In the genomic region with DNA sequence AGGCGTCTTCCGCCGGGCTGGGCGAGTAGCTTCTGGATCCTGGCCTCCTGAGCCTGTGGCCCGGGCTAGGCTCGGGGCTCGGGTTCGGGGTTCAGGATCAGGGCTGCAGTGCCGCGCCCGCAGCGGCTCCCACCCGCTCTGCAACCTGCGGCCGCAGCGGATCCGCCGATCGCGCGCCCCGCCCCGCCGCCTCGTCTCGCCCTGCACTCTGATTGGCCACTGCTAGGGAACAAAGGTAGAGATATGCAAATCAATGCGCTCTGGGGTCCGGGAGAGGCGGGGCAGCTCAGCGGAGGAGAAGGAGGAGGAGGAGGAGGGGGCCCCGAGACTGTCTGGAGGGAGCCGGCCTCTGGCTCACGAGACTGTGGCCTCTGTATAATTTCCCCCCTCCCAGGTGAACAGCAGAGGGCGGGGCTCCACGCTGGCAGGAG, we compare ENCODE assay signal across 8 mouse cellular contexts. TPM values are rescaled to one million over a fixed set of nuclear protein-coding genes. Genes with fewer than 3 reads are reported as not detected.
A peak's percentile ranks its signal among the peaks of the same experiment; 100 is the strongest.
DNase-seq lines count a peak whose midpoint lies in the region; ATAC-seq and TF ChIP-seq lines count a peak whose summit lies in the region.

Tspan13 (minus strand) TSS at position 153 of the 431 bp plus-strand sequence.

- peak within 1 kb of the TSS; percentile 99 for H3K9ac ChIP-seq in forebrain, postnatal 0 days
- H3K9ac ChIP-seq in neural tube, embryonic 14.5 days (replicated peaks; ENCODE audit: low read depth, low read length): peak within 1 kb of the TSS; percentile 100

- TF ChIP-seq CTCF in forebrain, postnatal 0 days (IDR thresholded peaks at IDR 0.05; ENCODE audit: low read depth): 0 out of 2 replicates have a peak, but pooled peaks have one; percentile 12

- H3K4me2 ChIP-seq in forebrain, postnatal 0 days (ENCODE audit: low read depth): peak within 1 kb of the TSS; percentile 52
- H3K4me2 ChIP-seq in neural tube, embryonic 14.5 days (ENCODE audit: low read depth, low read length): peak within 1 kb of the TSS; percentile 76

- peak within 1 kb of the TSS; percentile 94 for H3K27ac ChIP-seq in forebrain, postnatal 0 days (ENCODE audit: low read depth, low read length)
- H3K27ac ChIP-seq in neural tube, embryonic 14.5 days (ENCODE audit: low read depth, low read length): peak within 1 kb of the TSS; percentile 93

- H3K4me1 ChIP-seq in forebrain, postnatal 0 days (ENCODE audit: insufficient read depth): no peaks in the 10 kb centered on the region; the same call in 1 of the 2 replicates
- H3K4me1 ChIP-seq in neural tube, embryonic 14.5 days (ENCODE audit: control insufficient read depth, insufficient read depth, low read length): peaks cover 5% of the 10 kb centered on the region

- H3K4me3 ChIP-seq in forebrain, postnatal 0 days (ENCODE audit: low read depth, low read length): peak within 1 kb of the TSS; percentile 97
- peak within 1 kb of the TSS; percentile 96 for H3K4me3 ChIP-seq in neural tube, embryonic 14.5 days (ENCODE audit: low read depth, low read length)

- DNase-seq in ES-CJ7 (ENCODE audit: low read depth, low spot score): peak; percentile 91
- peak; percentile 94 to 98 for DNase-seq in cerebellum, adult 18-20 months
- peak; percentile 93 for DNase-seq in forebrain, postnatal 0 days
- DNase-seq in heart, postnatal 36 days: peak; percentile 82 to 83
- peak; percentile 88 to 95 for DNase-seq in layer of hippocampus, adult 18-20 months (ENCODE audit: low spot score in 2 of 2)
- peak; percentile 93 to 94 for DNase-seq in lung, adult 18-20 months
- peak; percentile 79 for DNase-seq in testis, postnatal 10 days (ENCODE audit: low spot score)

- H3K36me3 ChIP-seq in forebrain, postnatal 0 days (ENCODE audit: insufficient read depth): no peaks in the 10 kb centered on the region
- H3K36me3 ChIP-seq in neural tube, embryonic 14.5 days (ENCODE audit: control insufficient read depth, insufficient read depth, low read length): no peaks in the 10 kb centered on the region

- WGBS in forebrain, postnatal 0 days: 4% methylated on average over 35 of the region's 35 CpGs
- under 1% methylated on average over 34 of the region's 35 CpGs for WGBS in neural tube, embryonic 14.5 days

- H3K9me3 ChIP-seq in forebrain, postnatal 0 days (ENCODE audit: low read length): no peaks in the 10 kb centered on the region
- H3K9me3 ChIP-seq in neural tube, embryonic 14.5 days (ENCODE audit: control insufficient read depth, low read length): no peaks in the 10 kb centered on the region

- H3K27me3 ChIP-seq in forebrain, postnatal 0 days (ENCODE audit: insufficient read depth, low read length): no peaks in the 10 kb centered on the region
- no peaks in the 10 kb centered on the region for H3K27me3 ChIP-seq in neural tube, embryonic 14.5 days (ENCODE audit: control insufficient read depth, insufficient read depth, low read length)

- ATAC-seq in forebrain, postnatal 0 days: peak; percentile 98
- peak; percentile 98 for ATAC-seq in neural tube, embryonic 14.5 days (ENCODE audit: low read depth)

- intact Hi-C loops in heart, postnatal 36 days (cut with DNase I): loop anchor here (5.0 kb wide), 2 partner anchors 115 to 145 kb away; partner anchors contain the start of genes Ankmy2 and Bzw2

RNA-seq across cellular contexts. Expression of gene Tspan13, which starts in this region (rescaled TPM):
- total RNA-seq in forebrain, postnatal 0 days (2014; rRNA removed): 248 and 300 TPM in 2 replicates
- 390 and 428 TPM in 2 replicates for polyA plus RNA-seq in forebrain, postnatal 0 days (2015; fragmentation: Nextera tagmentation; extraction: Ambion mirVana)
- 10 to 100 TPM; 47.2 to 57.1 TPM for total RNA-seq in heart, postnatal 36 days (2021)
- 100 to 1,000 TPM; 284 to 286 TPM for total RNA-seq in layer of hippocampus, adult 18-20 months (2021)
- 414 and 454 TPM in 2 replicates for polyA plus RNA-seq in neural tube, embryonic 14.5 days (2014; fragmentation: Nextera tagmentation; extraction: Ambion mirVana)

Comparison
In these comparisons a context has a peak if more than half of its experiments do, and no peak if none do; other contexts are left out.
1. Peak in every context shown above with its lines: DNase-seq, ATAC-seq, H3K4me3 ChIP-seq and H3K27ac ChIP-seq.